Mouse (Mus musculus) liver, embryonic 12.5 days (tissue): ENCODE results near the gene Sar1a. TPM values are rescaled to one million over a fixed set of nuclear protein-coding genes. Genes with fewer than 3 reads are reported as not detected.
A peak's percentile ranks its signal among the peaks of the same experiment; 100 is the strongest.

Experiments used
- ATAC-seq: fragments of 200-750 bp; cut with Nextera tagmentation; 2 replicates; pipeline ENCODE4 v1.8.0; 2017; ENCODE audit warnings: moderate number of reproducible peaks, mild to moderate bottlenecking, moderate library complexity
- H3K27ac ChIP-seq: fragments of 300-500 bp; sonication (generic); 2 replicates; pipeline ENCODE4 v1.5.1; 2016; ENCODE audit warnings: mild to moderate bottlenecking
- H3K27me3 ChIP-seq: fragments of 300-500 bp; sonication (generic); replicated peaks from 2 replicates; pipeline ENCODE4 v1.6.1; 2016; ENCODE audit warnings: mild to moderate bottlenecking, moderate library complexity
- H3K36me3 ChIP-seq: fragments of 300-500 bp; sonication (generic); 2 replicates; pipeline ENCODE4 v1.6.1; 2016; ENCODE audit warnings: mild to moderate bottlenecking, moderate library complexity
- H3K4me1 ChIP-seq: fragments of 300-500 bp; sonication (generic); 2 replicates; pipeline ENCODE4 v1.6.1; 2016
- H3K4me2 ChIP-seq: fragments of 300-500 bp; sonication (generic); 2 replicates; pipeline ENCODE4 v1.6.1; 2016; ENCODE audit warnings: mild to moderate bottlenecking, moderate library complexity
- H3K4me3 ChIP-seq: fragments of 300-500 bp; sonication (generic); 2 replicates; pipeline ENCODE4 v1.5.1; 2016; ENCODE audit warnings: mild to moderate bottlenecking, moderate library complexity
- H3K9ac ChIP-seq: fragments of 300-500 bp; sonication (generic); 2 replicates; pipeline ENCODE4 v1.6.1; 2016; ENCODE audit warnings: mild to moderate bottlenecking, moderate library complexity
- H3K9me3 ChIP-seq: fragments of 300-500 bp; sonication (generic); replicated peaks from 2 replicates; pipeline ENCODE4 v1.6.1; 2016; ENCODE audit warnings: mild to moderate bottlenecking, moderate library complexity
- WGBS: fragments of 180-500 bp; shearing (Covaris S2); methylation state at CpG from one replicate; pipeline ENCODE4 v1.1.7; 2016; ENCODE audit not compliant: insufficient replicate concordance; 5-methylcytosine and 5-hydroxymethylcytosine counted together
- polyA plus RNA-seq: library from polyadenylated mRNA; unstranded; fragments of >200 nt; fragmentation: Nextera tagmentation; extraction: Ambion mirVana; gene quantifications from 2 replicates; pipeline ENCODE4 v1.2.1, GENCODE M21; 2016

Gene Sar1a
- polyA plus RNA-seq = 110 and 112 TPM in 2 replicates

DNA sequence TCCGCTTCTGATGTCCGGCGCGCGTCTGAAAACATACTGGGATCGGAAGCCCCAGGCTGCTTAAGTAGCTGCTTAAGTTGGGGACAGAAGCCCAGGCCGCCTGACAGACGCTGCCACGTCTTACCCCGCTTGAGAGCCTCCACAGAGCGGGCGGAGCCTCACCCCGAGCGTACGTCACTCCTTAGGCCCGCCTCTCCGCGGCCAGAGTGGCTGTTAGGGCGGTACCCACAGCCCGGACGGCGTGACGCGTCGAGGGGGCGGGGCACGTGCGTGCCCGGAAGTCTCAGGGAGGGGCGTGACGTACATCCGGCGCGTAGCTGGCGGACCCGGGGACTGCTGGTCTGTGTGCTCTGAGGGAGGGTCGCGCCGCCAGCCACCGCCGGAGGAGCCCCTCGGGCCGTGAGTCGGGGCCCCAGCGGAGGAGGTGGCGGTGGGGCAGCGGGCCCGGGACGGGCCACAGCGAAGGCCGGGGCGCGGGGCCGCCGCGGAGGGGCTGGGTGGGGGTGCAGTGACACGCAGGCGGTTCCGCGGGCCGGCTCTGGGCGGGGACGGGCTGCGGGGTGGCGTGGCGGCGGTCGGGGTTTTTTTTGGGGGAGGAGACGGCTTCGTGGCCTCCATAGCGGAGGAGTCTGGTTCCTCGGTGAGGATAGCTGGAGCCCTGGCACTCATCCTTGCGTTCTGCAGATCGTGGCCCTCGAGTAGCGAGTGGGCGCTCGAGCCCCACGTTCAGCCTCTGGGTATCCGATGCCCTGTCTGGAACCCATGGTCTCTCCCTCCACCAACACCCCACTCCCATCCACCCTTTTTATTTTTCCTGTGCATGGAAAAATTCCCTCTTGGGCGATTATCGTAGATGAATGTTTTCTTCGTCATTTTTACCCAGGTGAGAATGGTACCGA is at the start of gene Sar1a:
Gene Sar1a (plus strand): TSS at position 285 of the 899 bp plus-strand sequence.
- WGBS = under 1% methylated on average over 84 of the region's 84 CpGs
- peaks cover 24% of the 10 kb centered on the region for H3K36me3 ChIP-seq
- no peaks in the 10 kb centered on the region for H3K27me3 ChIP-seq
- peak within 1 kb of the TSS; percentile 100 for H3K4me3 ChIP-seq
- H3K9me3 ChIP-seq = no peaks in the 10 kb centered on the region
- H3K4me1 ChIP-seq = peaks cover 40% of the 10 kb centered on the region
- peak within 1 kb of the TSS; percentile 95 for H3K9ac ChIP-seq
- H3K27ac ChIP-seq = peak within 1 kb of the TSS; percentile 87
- H3K4me2 ChIP-seq = peak within 1 kb of the TSS; percentile 83
- peak; percentile 99 for ATAC-seq

DNA sequence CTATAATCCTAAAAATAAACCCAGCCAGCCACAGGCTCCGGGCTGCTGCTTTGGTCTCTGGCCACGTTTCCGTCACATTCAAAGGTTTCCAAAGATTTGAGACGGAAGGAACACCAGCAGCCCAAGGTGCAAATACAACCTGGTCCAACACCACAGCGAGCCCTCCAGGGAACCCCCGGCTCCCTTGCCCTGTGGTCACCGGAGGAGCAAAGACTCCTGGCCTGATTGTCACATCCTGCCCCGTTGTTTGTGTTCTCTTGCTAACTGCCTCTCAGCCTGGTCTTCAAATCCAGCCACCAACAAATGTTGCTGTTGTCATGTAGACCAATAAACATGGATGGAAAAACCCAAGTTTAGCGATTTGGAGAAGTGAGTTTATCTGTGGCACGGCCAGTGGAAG is 47.7 kb upstream of the Sar1a start:
- H3K27ac ChIP-seq = no peak overlapping the region
- no peak overlapping the region for H3K4me3 ChIP-seq
- H3K9ac ChIP-seq = no peak overlapping the region
- H3K4me1 ChIP-seq = no peaks in the 10 kb centered on the region
- no peak for ATAC-seq
- no peak overlapping the region for H3K4me2 ChIP-seq
- 49% methylated on average over 10 of the region's 10 CpGs for WGBS
- no peaks in the 10 kb centered on the region for H3K36me3 ChIP-seq
- peaks cover 12% of the 10 kb centered on the region for H3K27me3 ChIP-seq
- H3K9me3 ChIP-seq = no peaks in the 10 kb centered on the region

DNA sequence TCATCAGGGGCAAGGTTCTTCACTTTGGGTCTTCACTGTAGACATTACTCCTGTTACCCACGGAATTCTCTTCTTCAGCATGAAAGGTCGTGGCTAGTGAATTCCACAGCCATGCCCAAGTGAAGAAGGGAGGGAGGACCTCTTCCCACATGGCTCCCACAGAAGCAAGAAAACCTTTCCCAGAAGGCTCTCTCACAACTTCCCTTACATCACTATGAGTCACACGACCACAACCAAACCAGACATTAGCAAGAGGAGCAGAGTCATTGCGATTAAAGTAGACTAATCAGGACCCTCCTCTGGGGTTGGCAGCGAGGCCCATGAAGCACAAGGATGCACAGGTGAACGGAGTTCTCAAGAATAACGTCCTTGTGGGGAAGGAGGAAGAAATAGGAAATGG is 43.0 kb upstream of the Sar1a start:
- Histone ChIP-seq H3K27ac (no peak overlapping the region), H3K4me3 (no peak overlapping the region), H3K9me3 (no peaks in the 10 kb centered on the region), H3K36me3 (no peaks in the 10 kb centered on the region), H3K9ac (no peak overlapping the region), H3K4me1 (no peaks in the 10 kb centered on the region), H3K4me2 (no peak overlapping the region), H3K27me3 (0 out of 2 replicates have a peak, but pooled peaks cover 8% of the 10 kb centered on the region)
- WGBS = 48% methylated on average over 7 of the region's 7 CpGs
- no peak for ATAC-seq

DNA sequence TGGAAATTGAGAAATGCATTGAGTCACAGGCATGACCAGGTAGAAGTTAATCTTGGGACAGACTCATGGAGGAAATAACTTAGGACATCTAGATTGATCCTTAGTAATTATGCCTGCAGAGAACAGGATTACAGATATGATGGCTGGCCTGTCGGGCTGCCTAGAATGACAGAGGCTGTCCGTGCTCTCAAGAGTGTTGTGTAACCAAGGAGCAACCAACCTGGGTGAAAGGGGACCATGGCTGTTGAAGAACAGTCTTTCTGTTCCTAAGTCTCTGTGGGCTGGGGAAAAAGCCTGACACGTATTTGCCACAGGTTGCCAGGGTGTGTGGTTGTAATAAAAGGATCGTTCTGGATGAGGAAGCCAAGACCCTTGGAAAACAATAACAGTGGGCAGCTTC is 39.7 kb upstream of the Sar1a start:
- 0 out of 2 replicates have a peak, but pooled peaks cover 14% of the 10 kb centered on the region for H3K27me3 ChIP-seq
- H3K27ac ChIP-seq = no peak overlapping the region
- no peak overlapping the region for H3K9ac ChIP-seq
- H3K4me1 ChIP-seq = no peaks in the 10 kb centered on the region
- H3K36me3 ChIP-seq = no peaks in the 10 kb centered on the region
- 53% methylated on average over 4 of the region's 4 CpGs for WGBS
- H3K9me3 ChIP-seq = no peaks in the 10 kb centered on the region
- ATAC-seq = no peak
- H3K4me2 ChIP-seq = no peak overlapping the region
- H3K4me3 ChIP-seq = no peak overlapping the region

DNA sequence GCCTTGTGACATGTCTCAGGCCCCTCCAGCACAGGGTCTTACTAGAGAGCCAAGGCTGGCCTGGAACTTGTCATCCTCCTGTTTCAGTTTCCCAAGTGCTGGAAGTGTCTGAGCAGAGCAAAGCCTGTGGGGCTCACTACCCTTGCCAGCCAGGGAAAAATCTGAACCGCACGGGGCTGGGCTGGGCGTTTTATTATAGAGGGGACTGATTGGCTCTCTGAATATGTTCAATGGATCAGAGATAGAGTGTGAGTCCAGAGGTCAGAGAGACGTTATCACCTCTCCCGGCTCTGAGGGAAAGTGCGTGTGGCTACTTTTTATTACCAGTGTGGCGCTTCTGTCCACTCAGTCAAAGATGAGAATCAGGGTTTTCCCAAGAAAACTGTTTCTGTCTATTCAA is 33.5 kb upstream of the Sar1a start:
- Histone ChIP-seq H3K9me3 (no peaks in the 10 kb centered on the region), H3K4me2 (no peak overlapping the region), H3K27me3 (0 out of 2 replicates have a peak, but pooled peaks cover 6% of the 10 kb centered on the region), H3K4me1 (peaks cover 20% of the 10 kb centered on the region), H3K27ac (no peak overlapping the region), H3K4me3 (no peak overlapping the region), H3K9ac (no peak overlapping the region), H3K36me3 (peaks cover 10% of the 10 kb centered on the region)
- WGBS = 61% methylated on average over 7 of the region's 7 CpGs
- no peak for ATAC-seq

DNA sequence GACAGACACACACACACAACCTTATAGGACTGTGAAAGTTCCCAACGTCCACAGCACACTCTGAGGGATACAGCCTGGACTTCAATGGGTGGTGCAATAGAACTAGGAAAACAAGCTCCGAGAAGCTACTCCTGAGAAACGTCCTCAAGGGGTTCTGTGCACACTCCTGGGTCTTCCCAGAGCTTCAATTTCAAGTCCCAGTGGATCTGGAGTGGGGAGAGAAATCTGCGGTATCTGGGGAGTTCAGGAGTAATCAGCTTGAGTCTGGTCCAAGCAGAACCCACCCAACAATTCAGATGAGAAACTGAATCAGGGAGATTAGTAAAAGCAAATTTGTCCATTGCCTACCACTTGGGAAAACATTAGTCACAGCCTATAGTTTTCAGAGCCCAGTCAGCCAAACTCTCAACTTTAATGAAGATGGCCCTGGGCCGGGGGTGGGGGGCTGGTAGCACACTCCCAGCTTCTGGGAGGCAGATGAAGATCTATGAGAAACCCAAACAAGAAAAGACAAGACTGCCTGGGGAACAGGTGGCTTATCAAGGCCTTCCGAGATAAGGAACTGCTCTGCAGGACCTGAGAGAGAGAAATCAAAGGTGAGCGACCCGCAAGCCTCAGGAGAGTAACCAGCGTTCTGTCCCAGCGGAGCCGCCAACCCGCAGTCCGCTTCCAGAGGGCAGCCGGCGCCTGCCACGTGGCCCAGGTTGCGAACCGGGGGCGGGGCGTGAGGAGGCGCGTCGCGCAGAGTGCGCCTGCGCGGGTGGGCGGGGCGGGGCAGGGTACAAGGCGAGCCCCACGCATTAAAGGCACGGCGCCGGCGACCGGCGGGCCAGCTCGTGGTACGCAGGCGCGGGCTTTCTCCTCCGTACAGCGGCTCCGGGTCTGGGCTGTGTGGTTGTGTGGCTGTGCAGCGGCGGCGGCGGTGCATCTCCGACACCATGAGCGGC is 32.0 kb upstream of the Sar1a start, which contains the start of gene Ppa1:
Gene Ppa1 (plus strand): TSS at position 763 of the 947 bp plus-strand sequence.
- H3K4me3 ChIP-seq = peak within 1 kb of the TSS; percentile 86
- ATAC-seq = peak; percentile 96
- peaks cover 23% of the 10 kb centered on the region for H3K36me3 ChIP-seq
- H3K9ac ChIP-seq = peak within 1 kb of the TSS; percentile 83
- H3K27ac ChIP-seq = peak within 1 kb of the TSS; percentile 85
- no peaks in the 10 kb centered on the region for H3K9me3 ChIP-seq
- 3% methylated on average over 45 of the region's 50 CpGs for WGBS
- peaks cover 20% of the 10 kb centered on the region for H3K4me1 ChIP-seq
- H3K27me3 ChIP-seq = no peaks in the 10 kb centered on the region
- H3K4me2 ChIP-seq = peak within 1 kb of the TSS; percentile 95

DNA sequence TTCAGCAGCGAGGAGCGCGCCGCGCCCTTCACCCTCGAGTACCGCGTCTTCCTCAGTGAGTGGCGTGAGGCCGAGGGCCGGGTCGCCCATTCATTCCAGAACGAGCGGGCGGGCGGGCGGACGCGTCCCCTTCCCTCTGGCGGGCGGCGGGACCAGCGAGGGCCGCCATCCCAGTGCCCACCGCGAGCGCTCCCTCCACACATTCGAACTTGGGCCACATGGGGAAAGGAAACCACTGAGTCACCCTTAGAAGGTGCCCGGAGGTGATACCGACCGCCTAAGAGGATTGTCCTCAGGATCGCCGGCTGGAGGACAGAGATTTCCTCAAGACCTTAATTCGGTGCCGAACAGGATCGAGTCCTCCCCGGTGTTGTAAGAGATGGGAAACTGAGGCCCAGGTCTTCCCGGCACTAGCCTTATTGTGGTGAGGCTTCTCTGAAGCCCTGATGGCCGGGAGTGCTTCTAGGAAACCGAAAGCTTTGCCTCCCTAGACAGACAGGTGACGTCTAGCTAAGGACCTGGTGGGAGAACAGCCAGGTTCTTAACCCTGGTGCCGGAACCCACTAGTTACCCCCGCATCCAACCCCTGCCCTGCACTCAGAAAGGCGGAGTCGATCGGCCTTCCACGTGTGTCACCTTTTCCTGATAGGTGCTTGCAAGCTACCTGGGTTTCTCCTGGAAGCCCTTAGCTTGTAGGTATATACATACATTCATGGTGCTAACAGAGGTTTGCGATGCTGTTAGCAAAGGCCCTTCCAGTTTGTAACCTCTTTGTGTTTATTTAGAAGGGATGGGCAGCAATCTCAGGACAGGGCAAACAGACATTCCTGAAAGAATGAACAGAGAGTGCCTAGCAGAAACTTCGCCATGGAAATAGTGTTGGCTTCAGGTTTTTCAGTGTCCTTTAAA is 31.1 kb upstream of the Sar1a start:
- ATAC-seq = peak; percentile 79
- Histone ChIP-seq H3K9me3 (no peaks in the 10 kb centered on the region), H3K4me3 (peak overlapping the region; percentile 86), H3K9ac (peak overlapping the region; percentile 83), H3K27ac (peak overlapping the region; percentile 85), H3K27me3 (no peaks in the 10 kb centered on the region), H3K4me1 (peaks cover 20% of the 10 kb centered on the region), H3K4me2 (peak overlapping the region; percentile 95), H3K36me3 (peaks cover 33% of the 10 kb centered on the region)
- 2% methylated on average over 40 of the region's 49 CpGs for WGBS

DNA sequence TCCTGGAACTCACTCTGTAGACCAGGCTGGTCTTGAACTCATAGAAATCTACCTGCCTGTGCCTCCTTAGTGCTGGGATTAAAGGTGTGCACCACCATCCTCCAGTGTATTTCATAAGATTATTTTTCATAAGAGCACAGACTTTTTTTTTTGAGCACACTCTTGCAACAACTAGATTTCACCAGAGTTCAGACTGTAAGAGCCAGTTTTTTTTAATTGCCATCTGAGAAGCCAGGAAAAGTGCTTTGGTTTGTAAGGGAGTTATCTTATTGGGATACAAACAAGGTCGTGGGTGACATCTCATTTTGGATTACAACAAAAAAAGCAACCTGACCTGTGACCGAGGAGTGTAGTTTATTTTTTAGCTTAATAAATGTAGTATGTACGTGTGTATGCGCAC is 26.0 kb upstream of the Sar1a start:
- Histone ChIP-seq H3K27me3 (no peaks in the 10 kb centered on the region), H3K9ac (no peak overlapping the region), H3K27ac (no peak overlapping the region), H3K4me3 (no peak overlapping the region), H3K4me1 (peaks cover 9% of the 10 kb centered on the region), H3K9me3 (no peaks in the 10 kb centered on the region), H3K4me2 (no peak overlapping the region), H3K36me3 (peaks cover 65% of the 10 kb centered on the region)
- WGBS = 81% methylated on average over 4 of the region's 4 CpGs
- no peak for ATAC-seq

DNA sequence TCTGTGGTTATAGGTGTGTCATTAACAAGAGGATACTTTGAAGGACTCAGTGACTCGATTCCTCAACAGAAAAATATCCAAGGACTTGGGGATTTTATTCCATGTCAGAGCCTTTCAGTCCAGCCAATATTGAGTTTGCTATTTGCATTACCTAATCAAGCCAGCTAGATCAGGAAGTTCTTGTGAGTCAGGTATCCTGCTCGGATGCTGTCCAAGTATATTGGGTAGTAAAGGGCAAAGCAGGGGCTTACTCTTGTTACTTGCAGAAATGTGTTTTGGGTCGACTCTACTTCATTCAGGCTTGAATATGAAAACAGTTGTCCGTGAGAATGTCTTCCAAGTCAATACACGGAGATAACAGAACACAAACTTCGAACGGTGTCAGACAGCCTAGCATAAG is 25.4 kb upstream of the Sar1a start:
- WGBS = 76% methylated on average over 7 of the region's 7 CpGs
- no peak overlapping the region for H3K27ac ChIP-seq
- ATAC-seq = no peak
- H3K27me3 ChIP-seq = no peaks in the 10 kb centered on the region
- no peak overlapping the region for H3K4me2 ChIP-seq
- H3K4me3 ChIP-seq = no peak overlapping the region
- no peak overlapping the region for H3K9ac ChIP-seq
- H3K4me1 ChIP-seq = peaks cover 3% of the 10 kb centered on the region
- H3K36me3 ChIP-seq = peaks cover 71% of the 10 kb centered on the region
- no peaks in the 10 kb centered on the region for H3K9me3 ChIP-seq

DNA sequence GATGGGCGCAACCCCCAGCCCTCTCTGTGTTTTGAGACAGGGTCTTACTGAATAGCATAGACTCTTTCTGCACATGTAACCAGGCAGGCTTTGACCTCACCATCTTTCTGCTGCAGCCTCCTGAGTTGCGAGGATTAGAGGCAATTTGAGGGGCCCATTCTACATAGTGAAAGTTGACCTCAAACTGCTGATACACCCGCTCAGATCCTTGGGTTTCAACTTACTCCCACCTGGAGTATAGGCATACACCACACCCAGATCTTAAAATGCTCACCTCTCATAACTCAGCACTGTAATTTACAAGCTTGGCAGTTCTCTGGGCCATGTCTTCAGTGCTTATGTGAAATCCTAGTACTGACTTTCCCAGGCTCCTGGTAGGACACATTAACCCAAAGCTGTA is 24.9 kb upstream of the Sar1a start:
- H3K36me3 ChIP-seq = peaks cover 76% of the 10 kb centered on the region

More for the DNA sequence above, 24.9 kb upstream of the Sar1a start:
- 83% methylated on average over 3 of the region's 3 CpGs for WGBS
- Histone ChIP-seq H3K27me3 (no peaks in the 10 kb centered on the region), H3K9me3 (no peaks in the 10 kb centered on the region), H3K4me2 (no peak overlapping the region), H3K27ac (no peak overlapping the region), H3K4me1 (no peaks in the 10 kb centered on the region; the same call in 1 of the 2 replicates), H3K9ac (no peak overlapping the region), H3K4me3 (no peak overlapping the region)
- ATAC-seq = no peak
